Comparison of ENCODE assay signal across 10 mouse cellular contexts in the genomic region with DNA sequence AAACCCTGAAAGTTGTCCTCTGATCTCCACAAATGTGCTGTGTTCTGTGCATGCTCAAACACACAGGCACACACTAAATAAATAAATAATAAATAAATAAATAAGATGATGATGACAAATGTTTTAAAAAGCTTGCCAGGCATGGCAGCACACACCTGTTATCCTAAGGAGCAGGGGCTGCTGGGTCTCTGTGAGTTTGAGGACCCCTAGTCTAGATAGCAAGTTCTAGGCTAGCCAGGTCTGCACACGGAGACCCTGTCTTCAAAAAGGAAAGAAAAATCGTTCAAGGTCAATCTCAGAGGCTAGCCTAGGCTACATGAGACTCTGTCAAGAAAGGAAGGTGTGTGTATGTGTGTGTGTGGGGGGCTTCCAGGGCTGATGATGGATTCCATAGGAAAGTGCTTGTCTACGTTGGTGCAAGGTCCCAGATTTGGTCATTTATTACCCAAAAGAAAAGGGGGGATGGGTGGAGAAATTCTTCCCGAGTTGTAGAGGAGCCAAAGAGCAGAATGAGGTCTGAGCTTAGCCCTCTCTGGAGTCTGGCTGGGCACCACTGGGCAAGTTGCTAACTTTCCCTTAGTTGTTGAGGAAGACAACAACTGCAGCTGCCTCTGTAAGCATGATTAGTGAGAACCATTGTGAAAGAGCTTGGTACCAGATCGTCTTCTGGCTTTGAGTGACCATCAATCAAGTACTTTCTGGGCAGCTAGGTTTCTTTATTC. TPM values are rescaled to one million over a fixed set of nuclear protein-coding genes. Genes with fewer than 3 reads are reported as not detected.
DNase-seq lines count a peak whose midpoint lies in the region; ATAC-seq lines count a peak whose summit lies in the region.
"Had no signal": no experiment of that assay in that cellular context is flagged by ENCODE, and none has a peak within 500 bp of the region (broad histone marks: within the 10 kb centered on the region; RNA-seq: fewer than 3 reads in every experiment).

No protein-coding gene starts in this region.

- WGBS in hindbrain, embryonic 16.5 days = 69% methylated on average over 5 of the region's 5 CpGs
- 67% methylated on average over 5 of the region's 5 CpGs for WGBS in hindbrain, embryonic 12.5 days
- WGBS in embryonic facial prominence, embryonic 15.5 days = 64% methylated on average over 5 of the region's 5 CpGs
- WGBS in liver, embryonic 12.5 days (ENCODE audit: insufficient replicate concordance) = 42% methylated on average over 5 of the region's 5 CpGs

- peaks cover 33% of the 10 kb centered on the region for H3K4me1 ChIP-seq in hindbrain, embryonic 16.5 days (ENCODE audit: control insufficient read depth, insufficient read depth, low read depth, low read length)
- H3K4me1 ChIP-seq in hindbrain, embryonic 12.5 days = peaks cover 37% of the 10 kb centered on the region
- peaks cover 80% of the 10 kb centered on the region for H3K4me1 ChIP-seq in embryonic facial prominence, embryonic 15.5 days
- peaks cover 81% of the 10 kb centered on the region for H3K4me1 ChIP-seq in liver, embryonic 12.5 days

- peak overlapping the region; percentile 19; the same call in 1 of the 2 replicates for H3K9ac ChIP-seq in hindbrain, embryonic 16.5 days (ENCODE audit: low read depth, low read length)
- H3K9ac ChIP-seq in hindbrain, embryonic 12.5 days = no peak overlapping the region
- H3K9ac ChIP-seq in embryonic facial prominence, embryonic 15.5 days = no peak overlapping the region
- H3K9ac ChIP-seq in liver, embryonic 12.5 days = no peak overlapping the region

- no peak overlapping the region for H3K27ac ChIP-seq in hindbrain, embryonic 16.5 days (ENCODE audit: low read depth, low read length)
- no peak overlapping the region for H3K27ac ChIP-seq in hindbrain, embryonic 12.5 days
- no peak overlapping the region for H3K27ac ChIP-seq in embryonic facial prominence, embryonic 15.5 days (replicated peaks)
- no peak overlapping the region for H3K27ac ChIP-seq in liver, embryonic 12.5 days

- H3K36me3 ChIP-seq in hindbrain, embryonic 16.5 days (ENCODE audit: control insufficient read depth, insufficient read depth, low read length) = no peaks in the 10 kb centered on the region
- no peaks in the 10 kb centered on the region for H3K36me3 ChIP-seq in hindbrain, embryonic 12.5 days
- no peaks in the 10 kb centered on the region for H3K36me3 ChIP-seq in embryonic facial prominence, embryonic 15.5 days
- H3K36me3 ChIP-seq in liver, embryonic 12.5 days = no peaks in the 10 kb centered on the region

- no peaks in the 10 kb centered on the region for H3K27me3 ChIP-seq in hindbrain, embryonic 16.5 days (replicated peaks; ENCODE audit: control insufficient read depth, insufficient read depth, low read length)
- peaks cover 21% of the 10 kb centered on the region for H3K27me3 ChIP-seq in hindbrain, embryonic 12.5 days
- no peaks in the 10 kb centered on the region for H3K27me3 ChIP-seq in embryonic facial prominence, embryonic 15.5 days
- H3K27me3 ChIP-seq in liver, embryonic 12.5 days (replicated peaks) = peaks cover 49% of the 10 kb centered on the region

- no peaks in the 10 kb centered on the region for H3K9me3 ChIP-seq in hindbrain, embryonic 16.5 days (ENCODE audit: control insufficient read depth, low read length)
- H3K9me3 ChIP-seq in hindbrain, embryonic 12.5 days (replicated peaks) = no peaks in the 10 kb centered on the region
- no peaks in the 10 kb centered on the region for H3K9me3 ChIP-seq in embryonic facial prominence, embryonic 15.5 days (replicated peaks)
- no peaks in the 10 kb centered on the region for H3K9me3 ChIP-seq in liver, embryonic 12.5 days (replicated peaks)

- ATAC-seq in hindbrain, embryonic 16.5 days = no peak
- ATAC-seq in hindbrain, embryonic 12.5 days (ENCODE audit: low FRiP score) = no peak
- ATAC-seq in embryonic facial prominence, embryonic 15.5 days (ENCODE audit: insufficient number of reproducible peaks, low FRiP score, low TSS enrichment, low read depth) = no peak
- no peak for ATAC-seq in liver, embryonic 12.5 days

- no peak overlapping the region for H3K4me3 ChIP-seq in hindbrain, embryonic 16.5 days (ENCODE audit: low read length)
- no peak overlapping the region for H3K4me3 ChIP-seq in hindbrain, embryonic 12.5 days
- peak overlapping the region; percentile 76 for H3K4me3 ChIP-seq in embryonic facial prominence, embryonic 15.5 days (replicated peaks)
- no peak overlapping the region for H3K4me3 ChIP-seq in liver, embryonic 12.5 days

- peak; percentile 55 for DNase-seq in cerebellum, adult 11-12 months
- no peak for DNase-seq in cerebellum, postnatal 10 days
- no peak for DNase-seq in right cerebral cortex, postnatal 4 days
- DNase-seq in layer of hippocampus, adult 8-10 months (ENCODE audit: low spot score in 2 of 2) = no peak
- DNase-seq: left cerebral cortex, postnatal 4 days; thymus, adult 2 months had no signal

- no peak overlapping the region; the same call in 1 of the 2 replicates for H3K4me2 ChIP-seq in hindbrain, embryonic 16.5 days (ENCODE audit: low read length)
- H3K4me2 ChIP-seq in hindbrain, embryonic 12.5 days (replicated peaks) = no peak overlapping the region
- peak overlapping the region; percentile 66 for H3K4me2 ChIP-seq in embryonic facial prominence, embryonic 15.5 days (replicated peaks)
- H3K4me2 ChIP-seq in liver, embryonic 12.5 days = peak overlapping the region; percentile 83; the same call in 1 of the 2 replicates

RNA-seq across cellular contexts. Expression of a gene that starts 3.0 kb away (rescaled TPM):
- polyA plus RNA-seq in hindbrain, embryonic 16.5 days (2015; fragmentation: Nextera tagmentation; extraction: Ambion mirVana) = 68.8 and 77.7 TPM in 2 replicates
- polyA plus RNA-seq in hindbrain, embryonic 12.5 days (2016; fragmentation: Nextera tagmentation; extraction: Ambion mirVana) = 64.0 and 64.6 TPM in 2 replicates
- 232 and 256 TPM in 2 replicates for polyA plus RNA-seq in embryonic facial prominence, embryonic 15.5 days (2015; fragmentation: Nextera tagmentation; extraction: Ambion mirVana)
- 23.9 and 24.3 TPM in 2 replicates for polyA plus RNA-seq in liver, embryonic 12.5 days (2016; fragmentation: Nextera tagmentation; extraction: Ambion mirVana)
- 10 to 100 TPM; 37.5 to 40.7 (median 39.8) TPM for total RNA-seq in layer of hippocampus, adult 8-10 months (2022)

RNA-seq across cellular contexts. Expression of a gene that starts 20.1 kb away (rescaled TPM):
- polyA plus RNA-seq in hindbrain, embryonic 16.5 days (2015; fragmentation: Nextera tagmentation; extraction: Ambion mirVana) = 21.5 and 25.5 TPM in 2 replicates
- 34.3 and 35.9 TPM in 2 replicates for polyA plus RNA-seq in hindbrain, embryonic 12.5 days (2016; fragmentation: Nextera tagmentation; extraction: Ambion mirVana)
- 89.9 and 91.1 TPM in 2 replicates for polyA plus RNA-seq in embryonic facial prominence, embryonic 15.5 days (2015; fragmentation: Nextera tagmentation; extraction: Ambion mirVana)
- 11.0 and 11.2 TPM in 2 replicates for polyA plus RNA-seq in liver, embryonic 12.5 days (2016; fragmentation: Nextera tagmentation; extraction: Ambion mirVana)
- total RNA-seq in layer of hippocampus, adult 8-10 months (2022) = 10 to 100 TPM in 2 of 4 experiments, 1 to 10 TPM in 2; 9.3 to 12.4 (median 10.6) TPM

RNA-seq across cellular contexts. Expression of a gene that starts 21.0 kb away (rescaled TPM):
- polyA plus RNA-seq in hindbrain, embryonic 16.5 days (2015; fragmentation: Nextera tagmentation; extraction: Ambion mirVana) = 29.2 and 33.1 TPM in 2 replicates
- polyA plus RNA-seq in hindbrain, embryonic 12.5 days (2016; fragmentation: Nextera tagmentation; extraction: Ambion mirVana) = 72.5 and 75.6 TPM in 2 replicates
- polyA plus RNA-seq in embryonic facial prominence, embryonic 15.5 days (2015; fragmentation: Nextera tagmentation; extraction: Ambion mirVana) = 212 TPM in 2 replicates
- 20.1 and 23.8 TPM in 2 replicates for polyA plus RNA-seq in liver, embryonic 12.5 days (2016; fragmentation: Nextera tagmentation; extraction: Ambion mirVana)
- total RNA-seq in layer of hippocampus, adult 8-10 months (2022) = 1 to 10 TPM; 5.3 to 9.2 (median 7.1) TPM

RNA-seq across cellular contexts. Expression of a gene that starts 38.6 kb away (rescaled TPM):
- 316 and 333 TPM in 2 replicates for polyA plus RNA-seq in hindbrain, embryonic 16.5 days (2015; fragmentation: Nextera tagmentation; extraction: Ambion mirVana)
- 53.7 and 58.0 TPM in 2 replicates for polyA plus RNA-seq in hindbrain, embryonic 12.5 days (2016; fragmentation: Nextera tagmentation; extraction: Ambion mirVana)
- 7.0 and 10.6 TPM in 2 replicates for polyA plus RNA-seq in embryonic facial prominence, embryonic 15.5 days (2015; fragmentation: Nextera tagmentation; extraction: Ambion mirVana)
- 0.43 and 0.47 TPM in 2 replicates for polyA plus RNA-seq in liver, embryonic 12.5 days (2016; fragmentation: Nextera tagmentation; extraction: Ambion mirVana)
- total RNA-seq in layer of hippocampus, adult 8-10 months (2022) = 100 to 1,000 TPM; 164 to 201 (median 183) TPM

RNA-seq across cellular contexts. Expression of a gene that starts 47.1 kb away (rescaled TPM):
- 127 TPM in 2 replicates for polyA plus RNA-seq in hindbrain, embryonic 16.5 days (2015; fragmentation: Nextera tagmentation; extraction: Ambion mirVana)
- 101 and 112 TPM in 2 replicates for polyA plus RNA-seq in hindbrain, embryonic 12.5 days (2016; fragmentation: Nextera tagmentation; extraction: Ambion mirVana)
- polyA plus RNA-seq in embryonic facial prominence, embryonic 15.5 days (2015; fragmentation: Nextera tagmentation; extraction: Ambion mirVana) = 134 and 135 TPM in 2 replicates
- polyA plus RNA-seq in liver, embryonic 12.5 days (2016; fragmentation: Nextera tagmentation; extraction: Ambion mirVana) = 38.3 and 38.6 TPM in 2 replicates
- 10 to 100 TPM; 46.8 to 59.5 (median 50.4) TPM for total RNA-seq in layer of hippocampus, adult 8-10 months (2022)

Comparison
In these comparisons a context has a peak if more than half of its experiments do, and no peak if none do; other contexts are left out.
1. H3K4me2 ChIP-seq: peak in embryonic facial prominence, embryonic 15.5 days (single experiment) and liver, embryonic 12.5 days (single experiment); none in hindbrain, embryonic 16.5 days (single experiment) and hindbrain, embryonic 12.5 days (single experiment).